24 mouse cellular contexts compared by ENCODE assay signal in genomic region chr11:38297693-38298092, GRCm38 (mm10).
DNase-seq lines count a peak whose midpoint lies in the region; ATAC-seq and TF ChIP-seq lines count a peak whose summit lies in the region.
"Had no signal": no experiment of that assay in that cellular context is flagged by ENCODE, and none has a peak within 500 bp of the region (broad histone marks: within the 10 kb centered on the region; RNA-seq: fewer than 3 reads in every experiment).

No protein-coding gene starts in this region.

- no peak for TF ChIP-seq CTCF in C2C12 (IDR thresholded peaks at IDR 0.05; ENCODE audit: control insufficient read depth, insufficient read depth, insufficient read length)
- no peak for TF ChIP-seq CTCF in forebrain, postnatal 0 days (IDR thresholded peaks at IDR 0.05; ENCODE audit: low read depth)

- no peaks in the 10 kb centered on the region for H3K27me3 ChIP-seq in C2C12 (ENCODE audit: control insufficient read depth, insufficient read depth, insufficient read length)
- H3K27me3 ChIP-seq in forebrain, postnatal 0 days (ENCODE audit: insufficient read depth, low read length), result no peaks in the 10 kb centered on the region
- H3K27me3 ChIP-seq in forebrain, embryonic 12.5 days, result no peaks in the 10 kb centered on the region
- H3K27me3 ChIP-seq: CH12.LX, Patski had no signal

- H3K4me1 ChIP-seq in forebrain, postnatal 0 days (ENCODE audit: insufficient read depth), result no peaks in the 10 kb centered on the region
- no peaks in the 10 kb centered on the region for H3K4me1 ChIP-seq in forebrain, embryonic 12.5 days

- H3K79me3 ChIP-seq in C2C12 (ENCODE audit: low read depth), result no peaks in the 10 kb centered on the region

- no peak overlapping the region for H3K4me3 ChIP-seq in C2C12 (ENCODE audit: insufficient read depth, poor library complexity, severe bottlenecking)
- no peak overlapping the region for H3K4me3 ChIP-seq in forebrain, postnatal 0 days (ENCODE audit: low read depth, low read length)
- H3K4me3 ChIP-seq in forebrain, embryonic 12.5 days (replicated peaks), result no peak overlapping the region

- intact Hi-C loops in heart, postnatal 25 days (cut with DNase I), result no loop called here

- H3K79me2 ChIP-seq in C2C12 (ENCODE audit: control insufficient read depth, insufficient read depth), result no peaks in the 10 kb centered on the region

- H3K36me3 ChIP-seq in C2C12 (ENCODE audit: control insufficient read depth, insufficient read depth), result no peaks in the 10 kb centered on the region
- no peaks in the 10 kb centered on the region for H3K36me3 ChIP-seq in forebrain, postnatal 0 days (ENCODE audit: insufficient read depth)
- no peaks in the 10 kb centered on the region for H3K36me3 ChIP-seq in forebrain, embryonic 12.5 days (replicated peaks)
- H3K36me3 ChIP-seq: G1E had no signal

- no peak overlapping the region for H3K4me2 ChIP-seq in forebrain, postnatal 0 days (ENCODE audit: low read depth)
- no peak overlapping the region for H3K4me2 ChIP-seq in forebrain, embryonic 12.5 days

- DNase-seq in 3T3-L1 (ENCODE audit: low read depth, low spot score), result peak; percentile 31
- peak; percentile 11 for DNase-seq in NIH3T3 (ENCODE audit: low read depth)
- no peak for DNase-seq in forebrain, postnatal 0 days
- DNase-seq in heart, postnatal 25 days (ENCODE audit: low spot score), result no peak
- DNase-seq: adrenal gland, adult 2 months; adrenal gland, adult 8-10 months; adrenal gland, postnatal 10 days; adrenal gland, postnatal 14 days; adrenal gland, postnatal 25 days; adrenal gland, postnatal 36 days; B cell, adult 2 months; cerebellum, adult 11 months; cerebellum, adult 11-12 months; cerebellum, adult 18-20 months; cerebellum, adult 2 months; cerebellum, adult 8-10 months; cerebellum, adult 9-10 months had no signal

- H3K9ac ChIP-seq in forebrain, postnatal 0 days, result no peak overlapping the region
- no peak overlapping the region for H3K9ac ChIP-seq in forebrain, embryonic 12.5 days

- H3ac ChIP-seq in C2C12 (ENCODE audit: control insufficient read depth, insufficient read length, low read depth), result no peak overlapping the region

- H3K27ac ChIP-seq in forebrain, postnatal 0 days (ENCODE audit: low read depth, low read length), result no peak overlapping the region
- H3K27ac ChIP-seq in forebrain, embryonic 12.5 days, result no peak overlapping the region

- ATAC-seq in forebrain, postnatal 0 days, result no peak
- ATAC-seq in forebrain, embryonic 12.5 days (ENCODE audit: low FRiP score), result no peak
- ATAC-seq: activated CD4-positive, CD25-positive, alpha-beta regulatory T cell, adult 4 months; CD4-positive, CD25-positive, alpha-beta regulatory T cell, adult 4 months; Patski had no signal

- no peaks in the 10 kb centered on the region for H3K9me3 ChIP-seq in forebrain, postnatal 0 days (ENCODE audit: low read length)
- H3K9me3 ChIP-seq in forebrain, embryonic 12.5 days, result no peaks in the 10 kb centered on the region
- H3K9me3 ChIP-seq: G1E had no signal

TF ChIP-seq in C2C12, 6 proteins besides CTCF, POLR2A, EP300 and RAD21:
- TF ChIP-seq MYOD1 (IDR thresholded peaks at IDR 0.05; ENCODE audit: control insufficient read depth, insufficient read length, low read depth) (no peak), USF1 (IDR thresholded peaks at IDR 0.05; ENCODE audit: low read depth) (no peak), FOSL1 (IDR thresholded peaks at IDR 0.05; ENCODE audit: insufficient read depth, low read length, poor library complexity, severe bottlenecking) (peak; percentile 96), CEBPB (IDR thresholded peaks at IDR 0.05; ENCODE audit: low read depth) (no peak)

Comparison
In these comparisons a context has a peak if more than half of its experiments do, and no peak if none do; other contexts are left out.
1. DNase-seq: peak in 3T3-L1 (single experiment) and NIH3T3 (single experiment); none in forebrain, postnatal 0 days (single experiment) and heart, postnatal 25 days (single experiment).